Mouse (Mus musculus) stomach, embryonic 15.5 days (tissue): ENCODE data around the gene Strn. TPM values are rescaled to one million over a fixed set of nuclear protein-coding genes. Genes with fewer than 3 reads are reported as not detected.

Experiments
- ATAC-seq: fragments of 200-750 bp; cut with Nextera tagmentation; 2 replicates; pipeline ENCODE4 v1.8.0; 2017; ENCODE audit warnings: low read depth, moderate number of reproducible peaks, moderate TSS enrichment; ENCODE audit not compliant: insufficient read depth, low FRiP score
- H3K27ac ChIP-seq: fragments of 300-500 bp; sonication (generic); 2 replicates; pipeline ENCODE4 v1.5.1; 2015; ENCODE audit warnings: mild to moderate bottlenecking, inconsistent platforms
- H3K27me3 ChIP-seq: fragments of 300-500 bp; sonication (generic); replicated peaks from 2 replicates; pipeline ENCODE4 v1.6.1; 2015; ENCODE audit warnings: inconsistent platforms
- H3K36me3 ChIP-seq: fragments of 300-500 bp; sonication (generic); 2 replicates; pipeline ENCODE4 v1.6.1; 2015; ENCODE audit warnings: inconsistent platforms
- H3K4me1 ChIP-seq: fragments of 300-500 bp; sonication (generic); 2 replicates; pipeline ENCODE4 v1.6.1; 2015; ENCODE audit warnings: inconsistent platforms
- H3K4me2 ChIP-seq: fragments of 300-500 bp; sonication (generic); 2 replicates; pipeline ENCODE4 v1.6.1; 2015; ENCODE audit warnings: mild to moderate bottlenecking, inconsistent platforms
- H3K4me3 ChIP-seq: fragments of 300-500 bp; sonication (generic); replicated peaks from 2 replicates; pipeline ENCODE4 v1.5.1; 2015; ENCODE audit warnings: inconsistent platforms
- H3K9ac ChIP-seq: fragments of 300-500 bp; sonication (generic); 2 replicates; pipeline ENCODE4 v1.6.1; 2015; ENCODE audit warnings: inconsistent platforms
- H3K9me3 ChIP-seq: fragments of 300-500 bp; sonication (generic); 2 replicates; pipeline ENCODE4 v1.6.1; 2016; ENCODE audit warnings: inconsistent platforms
- WGBS: fragments of 180-500 bp; shearing (Covaris S2); methylation state at CpG from one replicate; pipeline ENCODE4 v1.1.7; 2015; 5-methylcytosine and 5-hydroxymethylcytosine counted together
- polyA plus RNA-seq: library from polyadenylated mRNA; unstranded; fragments of >200 nt; fragmentation: Nextera tagmentation; extraction: Ambion mirVana; gene quantifications from 2 replicates; pipeline ENCODE4 v1.2.1, GENCODE M21; 2015

Gene Strn
- polyA plus RNA-seq: 4.9 and 5.7 TPM in 2 replicates

DNA sequence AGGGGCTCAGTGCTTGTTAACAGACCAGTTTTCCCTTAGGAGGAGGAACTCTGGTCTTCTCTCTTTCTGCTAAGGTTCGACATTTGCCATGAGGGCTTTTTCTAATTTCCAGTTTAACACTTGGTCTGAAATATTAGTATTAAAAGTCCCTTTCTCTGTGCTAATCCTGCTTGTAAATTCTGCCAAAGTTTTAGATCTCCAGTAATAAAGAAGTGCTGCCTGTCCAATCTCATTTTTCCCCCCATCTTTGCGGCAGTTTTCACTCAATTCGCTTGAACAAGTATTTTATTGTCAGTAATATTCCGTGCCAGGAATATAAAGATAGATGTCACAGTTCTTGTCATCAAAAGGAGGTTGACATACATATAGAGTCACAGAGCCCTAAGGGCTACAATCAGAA, at the start of gene Strn:
TSS of gene Strn (minus strand) at position 101 of the 400 bp plus-strand sequence.
- peak within 1 kb of the TSS; percentile 96 for H3K9ac ChIP-seq
- H3K27ac ChIP-seq: peak within 1 kb of the TSS; percentile 93
- WGBS: 39% methylated on average over 4 of the region's 4 CpGs
- peak within 1 kb of the TSS; percentile 75 for H3K4me2 ChIP-seq
- H3K27me3 ChIP-seq: no peaks in the 10 kb centered on the region
- no peaks in the 10 kb centered on the region for H3K4me1 ChIP-seq
- no peak for ATAC-seq
- H3K4me3 ChIP-seq: peak within 1 kb of the TSS; percentile 98
- H3K9me3 ChIP-seq: no peaks in the 10 kb centered on the region
- H3K36me3 ChIP-seq: no peaks in the 10 kb centered on the region

DNA sequence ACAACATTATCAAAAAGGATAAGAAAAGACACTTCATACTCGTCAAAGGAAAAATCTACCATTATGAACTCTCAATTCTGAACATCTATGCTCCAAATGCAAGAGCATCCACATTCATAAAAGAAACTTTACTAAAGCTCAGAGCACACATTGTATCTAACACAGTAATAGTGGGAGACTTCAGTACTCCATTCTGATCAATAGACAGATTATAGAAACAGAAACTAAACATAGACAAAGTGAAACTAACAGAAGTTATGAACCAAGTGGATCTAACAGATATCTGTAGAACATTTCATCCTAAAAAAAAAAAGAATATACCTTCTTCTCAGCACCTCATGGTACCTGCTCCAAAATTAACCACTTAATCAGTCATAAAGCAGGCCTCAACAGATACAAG, 41.8 kb upstream of the Strn start:
- H3K4me3 ChIP-seq: no peak overlapping the region
- no peak for ATAC-seq
- no peaks in the 10 kb centered on the region for H3K27me3 ChIP-seq
- no peak overlapping the region for H3K9ac ChIP-seq
- H3K27ac ChIP-seq: no peak overlapping the region
- no peaks in the 10 kb centered on the region for H3K4me1 ChIP-seq
- H3K9me3 ChIP-seq: no peaks in the 10 kb centered on the region
- H3K4me2 ChIP-seq: no peak overlapping the region
- WGBS: 93% methylated on average over 1 of the region's 1 CpGs
- 0 out of 2 replicates have a peak, but pooled peaks cover 4% of the 10 kb centered on the region for H3K36me3 ChIP-seq

DNA sequence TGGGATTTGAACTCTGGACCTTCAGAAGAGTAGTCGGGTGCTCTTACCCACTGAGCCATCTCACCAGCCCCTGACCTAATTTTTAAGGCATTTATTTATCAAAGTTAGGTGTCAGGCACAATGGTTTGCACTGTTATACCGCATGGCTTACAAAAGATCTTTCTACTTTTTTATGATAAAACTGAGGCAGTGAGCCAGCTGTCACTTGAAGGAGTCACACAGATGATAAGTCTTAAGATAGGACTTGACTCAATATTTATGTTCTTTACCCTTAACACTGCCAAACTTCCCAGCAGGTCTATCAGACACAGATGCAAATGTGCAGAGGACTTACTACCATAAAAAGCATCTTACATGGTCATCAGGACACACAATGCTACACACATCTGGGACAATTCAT, 35.3 kb upstream of the Strn start:
- Histone ChIP-seq H3K36me3 (0 out of 2 replicates have a peak, but pooled peaks cover 16% of the 10 kb centered on the region), H3K4me3 (no peak overlapping the region), H3K4me2 (no peak overlapping the region), H3K9ac (no peak overlapping the region), H3K9me3 (no peaks in the 10 kb centered on the region), H3K4me1 (no peaks in the 10 kb centered on the region), H3K27ac (no peak overlapping the region), H3K27me3 (no peaks in the 10 kb centered on the region)
- no peak for ATAC-seq
- 82% methylated on average over 2 of the region's 2 CpGs for WGBS

DNA sequence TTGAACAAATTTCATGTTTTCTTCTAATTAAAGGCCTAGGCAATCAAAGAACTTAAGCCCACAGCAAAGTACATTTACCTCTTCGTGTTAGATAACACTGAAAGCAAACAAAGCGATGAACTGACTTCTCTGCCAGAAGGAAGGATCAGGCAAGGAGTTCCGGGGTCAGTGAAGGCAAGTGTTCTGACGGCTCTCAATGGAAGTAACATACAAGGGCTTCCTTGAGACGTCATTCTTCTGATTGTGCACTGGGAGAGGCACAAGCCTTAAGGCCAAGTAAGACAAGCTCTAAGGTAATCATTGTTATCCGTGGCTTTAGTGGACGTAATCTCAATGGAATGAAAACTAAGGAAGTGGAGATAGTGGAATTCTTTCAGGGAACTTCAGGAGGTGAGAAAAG, 33.9 kb upstream of the Strn start:
- no peaks in the 10 kb centered on the region for H3K4me1 ChIP-seq
- no peak for ATAC-seq
- H3K36me3 ChIP-seq: 0 out of 2 replicates have a peak, but pooled peaks cover 20% of the 10 kb centered on the region
- no peak overlapping the region for H3K9ac ChIP-seq
- no peak overlapping the region for H3K4me3 ChIP-seq
- no peaks in the 10 kb centered on the region for H3K27me3 ChIP-seq
- no peaks in the 10 kb centered on the region for H3K9me3 ChIP-seq
- WGBS: 54% methylated on average over 7 of the region's 7 CpGs
- H3K27ac ChIP-seq: no peak overlapping the region
- H3K4me2 ChIP-seq: no peak overlapping the region

DNA sequence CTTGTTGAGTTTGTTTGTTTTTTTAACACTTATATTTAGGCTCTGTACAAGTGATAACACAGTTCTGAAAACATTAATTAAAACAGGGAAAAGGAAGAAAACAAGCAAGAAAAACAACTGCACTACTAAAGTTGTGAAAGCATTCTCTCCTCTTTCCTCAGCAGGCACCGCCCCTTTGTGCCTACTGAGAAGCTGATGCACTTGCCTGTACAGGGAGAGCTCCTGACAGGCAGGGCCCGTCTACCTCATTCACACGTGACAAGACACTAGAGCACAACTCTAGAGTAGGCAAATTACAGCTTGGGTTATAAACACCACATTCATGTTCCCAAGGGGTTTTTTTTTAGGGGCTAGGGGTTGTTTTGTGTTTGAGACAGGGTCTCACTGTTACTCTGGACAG, 32.3 kb upstream of the Strn start:
- no peak for ATAC-seq
- no peaks in the 10 kb centered on the region for H3K9me3 ChIP-seq
- no peak overlapping the region for H3K4me2 ChIP-seq
- no peaks in the 10 kb centered on the region for H3K27me3 ChIP-seq
- H3K9ac ChIP-seq: no peak overlapping the region
- no peak overlapping the region for H3K27ac ChIP-seq
- WGBS: 82% methylated on average over 3 of the region's 3 CpGs
- 0 out of 2 replicates have a peak, but pooled peaks cover 20% of the 10 kb centered on the region for H3K36me3 ChIP-seq
- no peaks in the 10 kb centered on the region for H3K4me1 ChIP-seq
- H3K4me3 ChIP-seq: no peak overlapping the region

DNA sequence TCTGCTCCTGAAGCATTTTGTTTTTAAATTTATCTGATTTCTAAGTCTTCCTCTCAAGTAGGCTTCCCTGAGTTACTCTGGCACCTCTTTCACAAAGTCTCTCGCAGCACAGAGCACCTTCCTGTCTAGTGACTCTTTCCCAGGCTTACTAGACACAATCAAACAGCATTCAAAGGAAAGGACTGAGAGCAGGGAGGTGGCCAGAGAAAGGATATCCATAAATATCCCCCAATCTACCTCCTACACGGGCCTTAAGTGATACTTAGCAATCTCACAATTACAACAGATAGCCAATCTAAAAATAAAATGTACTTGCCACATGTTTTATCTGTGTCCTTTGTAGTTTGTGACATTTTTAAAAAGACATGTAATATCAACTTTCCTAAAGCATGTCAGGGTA, 31.9 kb upstream of the Strn start:
- H3K4me2 ChIP-seq: no peak overlapping the region
- no peak for ATAC-seq
- H3K27ac ChIP-seq: no peak overlapping the region
- WGBS: 70% methylated on average over 2 of the region's 2 CpGs
- 0 out of 2 replicates have a peak, but pooled peaks cover 20% of the 10 kb centered on the region for H3K36me3 ChIP-seq
- H3K27me3 ChIP-seq: no peaks in the 10 kb centered on the region
- H3K4me3 ChIP-seq: no peak overlapping the region
- no peaks in the 10 kb centered on the region for H3K4me1 ChIP-seq
- no peak overlapping the region for H3K9ac ChIP-seq
- no peaks in the 10 kb centered on the region for H3K9me3 ChIP-seq

DNA sequence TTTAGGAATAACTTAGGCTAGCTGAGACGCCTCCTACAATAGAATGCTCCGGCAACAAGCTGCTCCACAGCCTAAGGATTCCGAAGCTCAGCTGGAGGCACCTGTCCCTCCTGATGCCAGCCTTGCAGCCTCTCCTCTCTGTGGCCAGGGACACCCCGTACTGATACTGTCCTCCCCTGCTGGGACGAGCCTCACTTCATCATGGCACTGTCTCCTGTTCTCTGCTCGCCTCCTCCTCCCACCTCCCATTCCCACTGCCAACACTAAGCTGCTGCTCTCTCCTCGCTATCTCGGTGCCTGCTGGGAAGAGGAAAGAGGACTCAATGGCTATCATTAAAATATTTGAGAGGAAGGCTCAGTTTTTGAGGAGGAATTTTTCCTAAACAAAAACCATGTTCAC, 30.6 kb upstream of the Strn start:
- Histone ChIP-seq H3K4me1 (no peaks in the 10 kb centered on the region), H3K27me3 (no peaks in the 10 kb centered on the region), H3K27ac (no peak overlapping the region), H3K9ac (no peak overlapping the region), H3K9me3 (no peaks in the 10 kb centered on the region), H3K4me2 (no peak overlapping the region), H3K4me3 (no peak overlapping the region), H3K36me3 (0 out of 2 replicates have a peak, but pooled peaks cover 15% of the 10 kb centered on the region)
- WGBS: 76% methylated on average over 8 of the region's 8 CpGs
- ATAC-seq: no peak

DNA sequence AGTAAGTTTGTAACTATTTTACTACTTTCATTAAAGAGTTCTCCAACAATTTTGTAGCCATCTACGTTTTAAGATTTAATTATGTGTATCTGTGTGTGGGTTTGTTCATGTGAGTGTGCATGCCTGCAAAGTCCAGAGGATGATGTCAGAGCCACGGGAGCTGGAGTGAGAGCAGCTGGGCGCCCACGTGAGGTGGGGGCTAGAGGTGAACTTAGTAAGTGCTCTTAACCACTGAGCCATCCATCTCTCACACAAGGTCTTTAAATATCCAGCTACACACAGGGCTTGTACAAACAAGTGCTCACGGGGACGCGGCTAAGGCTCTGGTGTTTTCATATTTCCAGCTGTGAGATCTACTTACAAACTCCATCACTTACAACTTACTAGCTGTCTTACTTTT, 29.1 kb upstream of the Strn start:
- ATAC-seq: no peak
- no peak overlapping the region for H3K27ac ChIP-seq
- H3K4me2 ChIP-seq: no peak overlapping the region
- H3K9me3 ChIP-seq: no peaks in the 10 kb centered on the region
- WGBS: 65% methylated on average over 7 of the region's 7 CpGs
- H3K36me3 ChIP-seq: 0 out of 2 replicates have a peak, but pooled peaks cover 15% of the 10 kb centered on the region
- no peaks in the 10 kb centered on the region for H3K4me1 ChIP-seq
- H3K4me3 ChIP-seq: no peak overlapping the region
- H3K27me3 ChIP-seq: no peaks in the 10 kb centered on the region
- no peak overlapping the region for H3K9ac ChIP-seq

DNA sequence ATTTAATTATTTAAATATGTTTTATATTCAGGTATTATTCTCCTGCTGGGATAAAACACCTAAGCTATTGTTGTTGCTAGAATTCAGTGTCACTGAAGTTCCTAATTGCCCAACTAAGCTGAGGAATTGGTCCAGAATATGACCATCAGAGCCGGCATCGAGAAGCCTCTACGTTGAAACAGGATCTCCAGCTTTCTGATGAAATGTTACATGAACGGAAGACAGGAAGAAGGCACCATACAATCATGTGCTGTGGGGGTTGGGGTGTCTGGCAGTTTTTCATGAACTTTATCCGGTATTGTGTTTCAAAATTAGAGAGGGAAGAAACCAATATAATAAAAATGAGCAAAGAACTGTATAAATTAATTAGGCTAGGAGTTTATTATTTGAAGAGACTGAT, 26.3 kb upstream of the Strn start:
- Histone ChIP-seq H3K4me1 (no peaks in the 10 kb centered on the region), H3K36me3 (0 out of 2 replicates have a peak, but pooled peaks cover 11% of the 10 kb centered on the region), H3K27ac (no peak overlapping the region), H3K9me3 (no peaks in the 10 kb centered on the region), H3K4me3 (no peak overlapping the region), H3K9ac (no peak overlapping the region), H3K4me2 (no peak overlapping the region), H3K27me3 (no peaks in the 10 kb centered on the region)
- ATAC-seq: no peak
- 88% methylated on average over 5 of the region's 5 CpGs for WGBS

- WGBS: 56% methylated on average over 17 of the region's 17 CpGs
- no peak overlapping the region for H3K27ac ChIP-seq
- no peak for ATAC-seq
Observed at GRCm38 (mm10) chr17:78752938-78753655, 16.1 kb upstream of the Strn start.

GRCm38 (mm10) chr17:78752064-78752463, 15.1 kb upstream of the Strn start:
- Histone ChIP-seq H3K36me3 (no peaks in the 10 kb centered on the region), H3K9ac (no peak overlapping the region), H3K4me1 (no peaks in the 10 kb centered on the region), H3K27me3 (no peaks in the 10 kb centered on the region), H3K27ac (no peak overlapping the region), H3K4me2 (no peak overlapping the region), H3K4me3 (no peak overlapping the region), H3K9me3 (no peaks in the 10 kb centered on the region)
- WGBS: 66% methylated on average over 10 of the region's 10 CpGs
- no peak for ATAC-seq

More at GRCm38 (mm10) chr17:78752938-78753655, 16.1 kb upstream of the Strn start:
- no peak overlapping the region for H3K4me2 ChIP-seq
- H3K9ac ChIP-seq: no peak overlapping the region
- no peak overlapping the region for H3K4me3 ChIP-seq
- no peaks in the 10 kb centered on the region for H3K36me3 ChIP-seq
- no peaks in the 10 kb centered on the region for H3K9me3 ChIP-seq
- no peaks in the 10 kb centered on the region for H3K27me3 ChIP-seq
- H3K4me1 ChIP-seq: no peaks in the 10 kb centered on the region

DNA sequence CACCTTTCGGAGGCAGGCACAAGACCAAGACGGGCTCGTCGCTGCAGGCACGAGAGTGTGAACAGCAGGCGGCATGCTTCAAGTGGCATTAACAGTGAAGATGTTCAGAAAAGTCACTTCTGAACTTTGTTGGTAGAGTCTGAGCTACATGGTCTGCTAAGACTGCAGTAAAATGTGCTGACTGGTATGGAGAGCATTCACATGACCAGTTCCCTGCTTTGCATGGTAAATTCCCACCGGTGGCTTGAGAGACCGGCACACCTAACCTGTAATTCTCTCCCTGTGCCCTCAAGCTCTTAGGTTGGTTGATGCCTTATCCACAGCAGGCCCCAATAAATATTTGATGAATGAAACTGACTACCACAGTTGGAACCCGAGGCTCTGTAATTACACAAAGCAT, 11.4 kb upstream of the Strn start:
- Histone ChIP-seq H3K27me3 (no peaks in the 10 kb centered on the region), H3K9me3 (no peaks in the 10 kb centered on the region), H3K4me3 (no peak overlapping the region), H3K36me3 (no peaks in the 10 kb centered on the region), H3K4me2 (no peak overlapping the region), H3K27ac (no peak overlapping the region), H3K4me1 (no peaks in the 10 kb centered on the region), H3K9ac (no peak overlapping the region)
- WGBS: 85% methylated on average over 9 of the region's 9 CpGs
- ATAC-seq: no peak
